Mouse (Mus musculus) midbrain, postnatal 0 days (tissue): ENCODE results near the gene Gm6583. TPM values are rescaled to one million over a fixed set of nuclear protein-coding genes. Genes with fewer than 3 reads are reported as not detected.

Source experiments
- ATAC-seq: fragments of 200-750 bp; cut with Nextera tagmentation; 2 replicates; pipeline ENCODE4 v1.8.0; 2017; ENCODE audit warnings: moderate number of reproducible peaks, mild to moderate bottlenecking, moderate TSS enrichment, moderate library complexity; ENCODE audit not compliant: low FRiP score
- DNase-seq: peaks from one replicate; pipeline ENCODE4 v3.0.0-alpha.2; 2015; ENCODE audit warnings: low spot score
- H3K27ac ChIP-seq: fragments of 300-500 bp; sonication (generic); 2 replicates; pipeline ENCODE4 v1.5.1; 2014; ENCODE audit warnings: low read depth, mild to moderate bottlenecking, low read length, mixed read lengths
- H3K27me3 ChIP-seq: fragments of 300-500 bp; sonication (generic); 2 replicates; pipeline ENCODE4 v1.6.1; 2014; ENCODE audit warnings: low read length, control low read depth, mixed read lengths; ENCODE audit not compliant: insufficient read depth
- H3K36me3 ChIP-seq: fragments of 300-500 bp; sonication (generic); 2 replicates; pipeline ENCODE4 v1.6.1; 2014; ENCODE audit warnings: low read length, control low read depth, mixed read lengths; ENCODE audit not compliant: insufficient read depth
- H3K4me1 ChIP-seq: fragments of 300-500 bp; sonication (generic); 2 replicates; pipeline ENCODE4 v1.6.1; 2014; ENCODE audit warnings: mild to moderate bottlenecking, control low read depth, antibody characterized with exemption, low read length, mixed read lengths; ENCODE audit not compliant: insufficient read depth
- H3K4me2 ChIP-seq: fragments of 300-500 bp; sonication (generic); 2 replicates; pipeline ENCODE4 v1.6.1; 2014; ENCODE audit warnings: low read depth, mild to moderate bottlenecking, low read length, mixed read lengths; ENCODE audit not compliant: poor library complexity, severe bottlenecking
- H3K4me3 ChIP-seq: fragments of 300-500 bp; sonication (generic); 2 replicates; pipeline ENCODE4 v1.5.1; 2014; ENCODE audit warnings: low read depth, mild to moderate bottlenecking, low read length, moderate library complexity
- H3K9ac ChIP-seq: fragments of 300-500 bp; sonication (generic); replicated peaks from 2 replicates; pipeline ENCODE4 v1.6.1; 2014; ENCODE audit warnings: mild to moderate bottlenecking, low read length, moderate library complexity, mixed read lengths; ENCODE audit not compliant: poor library complexity, severe bottlenecking
- H3K9me3 ChIP-seq: fragments of 300-500 bp; sonication (generic); 2 replicates; pipeline ENCODE4 v1.6.1; 2016; ENCODE audit warnings: low read length, control low read depth
- CTCF ChIP-seq: IDR thresholded peaks from 2 replicates; pipeline ENCODE4 v1.5.1; 2016; ENCODE audit warnings: antibody characterized with exemption, mild to moderate bottlenecking
- WGBS: fragments of 180-500 bp; shearing (Covaris S2); extraction: QIAGEN DNeasy Blood & Tissue Kit; methylation state at CpG from one replicate; pipeline ENCODE4 v1.1.7; 2014; 5-methylcytosine and 5-hydroxymethylcytosine counted together
- polyA plus RNA-seq: library from polyadenylated mRNA; unstranded; fragments of >200 nt; fragmentation: Nextera tagmentation; extraction: Ambion mirVana; gene quantifications from 2 replicates; pipeline ENCODE4 v1.2.1, GENCODE M21; 2015
- total RNA-seq: library from RNA; depleted of rRNA; stranded (reverse); fragments of >200 nt; gene quantifications from 2 replicates; pipeline ENCODE4 v1.2.3, GENCODE M21; 2014; rRNA removed

Gene Gm6583
- total RNA-seq, result not detected in 2 replicates
- polyA plus RNA-seq, result 0.12 TPM in 1 of 2 replicates, not detected in the other

DNA sequence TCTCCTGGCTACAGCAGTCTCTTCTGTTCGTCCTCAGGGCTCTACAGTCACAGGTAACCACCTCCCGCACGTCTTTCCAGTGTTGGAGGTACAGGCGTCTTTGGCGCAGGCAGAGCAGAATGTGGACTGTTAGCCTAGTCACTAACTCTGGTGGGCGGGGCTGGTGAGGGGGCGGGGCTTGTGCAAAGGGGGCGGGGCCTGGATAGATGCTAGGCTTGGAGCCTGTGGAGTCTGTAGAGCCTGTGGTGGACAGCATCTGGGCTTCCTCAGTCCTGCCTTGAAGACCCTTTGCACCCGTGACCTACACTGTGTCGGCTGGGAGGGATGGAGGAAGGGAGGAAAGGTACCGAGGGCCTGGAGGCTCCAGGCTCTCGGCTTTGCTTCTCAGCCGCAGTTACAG is at the start of gene Gm6583:
Gene Gm6583 (minus strand): TSS at position 124 of the 400 bp plus-strand sequence.
- Histone ChIP-seq H3K4me3 (no peak within 1 kb of the TSS), H3K9ac (no peak within 1 kb of the TSS), H3K27me3 (no peaks in the 10 kb centered on the region), H3K4me2 (no peak within 1 kb of the TSS), H3K4me1 (no peaks in the 10 kb centered on the region), H3K27ac (no peak within 1 kb of the TSS), H3K9me3 (no peaks in the 10 kb centered on the region), H3K36me3 (peaks cover 42% of the 10 kb centered on the region)
- no peak for DNase-seq
- no peak for TF ChIP-seq CTCF
- 61% methylated on average over 13 of the region's 13 CpGs for WGBS
- no peak for ATAC-seq

DNA sequence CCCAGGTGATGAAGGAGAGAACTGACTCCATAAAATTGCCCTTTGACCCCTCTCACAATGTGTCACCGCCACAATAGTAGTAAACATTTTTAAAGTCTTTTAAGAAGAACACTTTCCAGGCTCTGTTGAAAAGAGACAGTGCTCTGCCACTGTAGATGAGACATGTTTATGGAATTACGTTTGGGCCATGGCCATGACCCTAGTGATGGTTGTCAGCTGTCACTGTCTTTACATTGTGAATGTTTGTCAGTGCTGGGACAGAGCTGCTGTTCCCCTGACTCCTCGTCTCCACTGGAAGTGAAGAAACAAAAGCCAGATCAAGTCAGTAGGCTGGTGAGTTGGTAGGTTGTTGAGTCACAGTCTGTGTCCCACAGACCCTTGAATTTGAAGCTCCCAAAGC is 46.6 kb upstream of the Gm6583 start:
- DNase-seq, result no peak
- no peak for ATAC-seq
- no peak overlapping the region for H3K27ac ChIP-seq
- no peak overlapping the region for H3K4me2 ChIP-seq
- WGBS, result 59% methylated on average over 3 of the region's 3 CpGs
- no peaks in the 10 kb centered on the region for H3K27me3 ChIP-seq
- H3K9ac ChIP-seq, result no peak overlapping the region
- H3K9me3 ChIP-seq, result no peaks in the 10 kb centered on the region
- no peak overlapping the region for H3K4me3 ChIP-seq
- H3K4me1 ChIP-seq, result no peaks in the 10 kb centered on the region
- TF ChIP-seq CTCF, result no peak
- H3K36me3 ChIP-seq, result no peaks in the 10 kb centered on the region

- Histone ChIP-seq H3K4me3 (no peak overlapping the region), H3K4me1 (no peaks in the 10 kb centered on the region; the same call in 1 of the 2 replicates), H3K36me3 (no peaks in the 10 kb centered on the region), H3K27ac (no peak overlapping the region), H3K27me3 (no peaks in the 10 kb centered on the region), H3K9me3 (no peaks in the 10 kb centered on the region), H3K9ac (no peak overlapping the region), H3K4me2 (no peak overlapping the region)
- TF ChIP-seq CTCF, result no peak
- 52% methylated on average over 10 of the region's 10 CpGs for WGBS
- DNase-seq, result no peak
- ATAC-seq, result no peak
Observed at GRCm38 (mm10) chr5:112399284-112399683, 43.5 kb upstream of the Gm6583 start.

DNA sequence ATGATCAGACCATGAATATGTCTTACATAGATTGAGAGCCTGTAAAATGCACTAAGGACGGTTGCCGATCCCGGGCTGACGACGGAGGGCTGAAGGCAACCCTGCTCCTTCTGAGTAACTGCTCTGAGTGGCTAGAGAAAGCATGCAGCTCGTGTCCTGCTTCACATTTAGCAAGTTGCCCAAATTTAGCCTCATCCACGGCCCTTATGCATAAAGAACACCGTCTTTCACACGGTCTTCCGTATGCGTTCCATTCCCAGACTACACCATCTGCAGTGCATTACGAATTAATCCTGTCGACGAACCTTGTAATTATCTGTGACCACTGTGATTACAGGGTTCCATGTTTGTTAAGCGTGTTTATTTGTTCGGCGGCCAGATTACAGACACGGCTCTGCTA is 40.2 kb upstream of the Gm6583 start:
- 63% methylated on average over 18 of the region's 18 CpGs for WGBS

DNA sequence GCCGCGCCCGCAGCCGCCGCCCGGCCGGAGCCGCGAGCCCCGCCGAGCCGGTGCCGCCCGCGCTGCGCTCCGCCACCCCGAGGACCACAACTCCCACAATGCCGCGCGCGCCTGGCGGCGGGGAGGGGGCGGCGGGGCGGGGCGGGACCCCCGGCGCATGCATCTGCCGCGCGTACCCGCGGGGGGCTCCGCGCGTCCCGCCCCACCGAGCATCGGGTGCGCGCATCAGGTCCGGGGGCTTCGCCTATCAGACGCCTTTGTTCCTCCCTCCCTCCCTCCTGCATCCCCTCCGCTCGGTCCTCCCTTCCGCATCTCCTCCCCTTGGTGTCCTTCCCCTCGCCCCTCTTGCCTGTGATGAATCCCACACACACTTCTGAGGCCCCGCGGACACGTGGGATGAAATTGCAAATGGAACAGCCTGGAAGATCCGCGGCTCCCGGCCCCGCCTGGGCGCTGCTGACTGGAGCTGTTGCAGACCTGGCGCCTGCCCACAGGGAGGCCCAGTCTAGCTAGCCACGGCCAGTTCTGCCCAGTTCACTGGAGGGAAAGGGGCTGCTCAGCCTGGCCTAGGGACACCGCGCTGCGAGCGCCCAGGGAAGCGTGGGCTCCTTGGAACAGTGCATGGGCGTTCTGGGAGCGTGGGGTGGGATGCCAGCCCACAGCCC is 39.1 kb upstream of the Gm6583 start, which contains the start of gene Asphd2:
Gene Asphd2 (minus strand): TSS at position 88 of the 665 bp plus-strand sequence.
- H3K36me3 ChIP-seq, result peaks cover 11% of the 10 kb centered on the region; the same call in 1 of the 2 replicates
- peaks cover 10% of the 10 kb centered on the region for H3K4me1 ChIP-seq
- peak within 1 kb of the TSS; percentile 67 for H3K4me2 ChIP-seq
- DNase-seq, result peak; percentile 91
- peak within 1 kb of the TSS; percentile 60 for H3K4me3 ChIP-seq
- under 1% methylated on average over 42 of the region's 67 CpGs for WGBS
- TF ChIP-seq CTCF, result peak; percentile 39; the same call in 1 of the 2 replicates
- peak; percentile 89 for ATAC-seq
- H3K9me3 ChIP-seq, result no peaks in the 10 kb centered on the region
- peak within 1 kb of the TSS; percentile 69 for H3K9ac ChIP-seq
- no peaks in the 10 kb centered on the region for H3K27me3 ChIP-seq
- peak within 1 kb of the TSS; percentile 83 for H3K27ac ChIP-seq

More for the DNA sequence above, 40.2 kb upstream of the Gm6583 start:
- H3K4me2 ChIP-seq, result no peak overlapping the region
- no peak overlapping the region for H3K4me3 ChIP-seq
- DNase-seq (no peak), ATAC-seq (no peak)
- H3K36me3 ChIP-seq, result 0 out of 2 replicates have a peak, but pooled peaks cover 6% of the 10 kb centered on the region
- no peak for TF ChIP-seq CTCF
- peaks cover 10% of the 10 kb centered on the region for H3K4me1 ChIP-seq
- peak overlapping the region; percentile 83 for H3K27ac ChIP-seq
- H3K9ac ChIP-seq, result no peak overlapping the region
- H3K27me3 ChIP-seq, result no peaks in the 10 kb centered on the region
- H3K9me3 ChIP-seq, result no peaks in the 10 kb centered on the region

- DNase-seq (no peak), ATAC-seq (peak; percentile 66)
- Histone ChIP-seq H3K27me3 (no peaks in the 10 kb centered on the region), H3K9ac (peak overlapping the region; percentile 69), H3K4me3 (peak overlapping the region; percentile 60), H3K4me2 (peak overlapping the region; percentile 67), H3K27ac (peak overlapping the region; percentile 83), H3K9me3 (no peaks in the 10 kb centered on the region), H3K4me1 (peaks cover 13% of the 10 kb centered on the region), H3K36me3 (peaks cover 11% of the 10 kb centered on the region; the same call in 1 of the 2 replicates)
- no peak for TF ChIP-seq CTCF
- 0% methylated on average over 8 of the region's 28 CpGs for WGBS
Observed at GRCm38 (mm10) chr5:112394415-112394763, 38.6 kb upstream of the Gm6583 start.
